16 mouse cellular contexts compared by ENCODE assay signal in the genomic region with DNA sequence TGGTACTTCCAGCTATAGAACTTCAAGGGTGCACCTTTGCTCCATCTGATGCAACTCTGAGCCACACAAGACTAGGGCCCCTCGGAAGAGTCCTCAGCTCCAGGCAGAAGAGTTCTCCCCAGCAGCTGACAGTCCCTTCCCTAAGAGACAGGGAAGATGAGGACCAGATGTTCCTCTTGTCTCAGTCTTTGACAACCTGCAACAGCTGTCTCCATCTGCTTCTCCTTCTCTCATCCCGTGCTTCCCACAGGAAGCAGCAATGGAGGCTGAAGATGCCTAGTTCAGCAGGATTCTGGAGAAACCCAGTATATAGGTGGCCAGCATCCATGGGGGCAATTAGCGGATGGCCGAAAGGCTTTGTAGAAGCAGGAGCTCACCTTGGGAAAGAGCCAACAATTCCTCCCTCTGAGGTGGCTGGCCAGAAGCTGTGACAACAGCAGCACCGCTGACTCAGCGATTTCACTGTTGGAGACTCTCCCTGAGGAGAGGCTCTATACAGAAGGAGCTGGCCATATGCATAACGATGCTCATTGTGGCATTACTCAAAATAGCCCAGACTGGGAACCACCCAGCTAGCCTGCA. TPM values are rescaled to one million over a fixed set of nuclear protein-coding genes. Genes with fewer than 3 reads are reported as not detected.
DNase-seq lines count a peak whose midpoint lies in the region; ATAC-seq and TF ChIP-seq lines count a peak whose summit lies in the region.
"Had no signal": no experiment of that assay in that cellular context is flagged by ENCODE, and none has a peak within 500 bp of the region (broad histone marks: within the 10 kb centered on the region; RNA-seq: fewer than 3 reads in every experiment).

No protein-coding gene starts in this region.

- no peaks in the 10 kb centered on the region for H3K36me3 ChIP-seq in hindbrain, postnatal 0 days (ENCODE audit: insufficient read depth, low read length)
- H3K36me3 ChIP-seq in hindbrain, embryonic 10.5 days = no peaks in the 10 kb centered on the region
- H3K36me3 ChIP-seq in hindbrain, embryonic 16.5 days (ENCODE audit: control insufficient read depth, insufficient read depth, low read length) = no peaks in the 10 kb centered on the region
- H3K36me3 ChIP-seq: embryonic facial prominence, embryonic 12.5 days; forebrain, embryonic 10.5 days; kidney, embryonic 15.5 days; limb, embryonic 13.5 days; lung, embryonic 15.5 days had no signal

- ATAC-seq in hindbrain, postnatal 0 days = no peak
- no peak for ATAC-seq in hindbrain, embryonic 16.5 days

- no peak overlapping the region for H3K27ac ChIP-seq in hindbrain, postnatal 0 days
- no peak overlapping the region for H3K27ac ChIP-seq in hindbrain, embryonic 10.5 days
- H3K27ac ChIP-seq in hindbrain, embryonic 16.5 days (ENCODE audit: low read depth, low read length) = no peak overlapping the region
- H3K27ac ChIP-seq: embryonic facial prominence, embryonic 12.5 days; forebrain, embryonic 10.5 days; hindbrain, embryonic 14.5 days; kidney, embryonic 15.5 days; limb, embryonic 13.5 days; lung, embryonic 15.5 days had no signal

- H3K27me3 ChIP-seq in hindbrain, postnatal 0 days (ENCODE audit: insufficient read depth, low read length) = peaks cover 20% of the 10 kb centered on the region
- H3K27me3 ChIP-seq in hindbrain, embryonic 10.5 days (ENCODE audit: insufficient read depth, poor library complexity, severe bottlenecking) = peaks cover 48% of the 10 kb centered on the region
- H3K27me3 ChIP-seq in hindbrain, embryonic 16.5 days (replicated peaks; ENCODE audit: control insufficient read depth, insufficient read depth, low read length) = peaks cover 13% of the 10 kb centered on the region

- no peaks in the 10 kb centered on the region for H3K4me1 ChIP-seq in hindbrain, postnatal 0 days (ENCODE audit: insufficient read depth, low read length)
- peaks cover 4% of the 10 kb centered on the region for H3K4me1 ChIP-seq in hindbrain, embryonic 10.5 days (replicated peaks)
- peaks cover under 1% of the 10 kb centered on the region; the same call in 1 of the 2 replicates for H3K4me1 ChIP-seq in hindbrain, embryonic 16.5 days (ENCODE audit: control insufficient read depth, insufficient read depth, low read depth, low read length)

- H3K4me3 ChIP-seq in hindbrain, postnatal 0 days (ENCODE audit: low read length) = no peak overlapping the region
- H3K4me3 ChIP-seq in hindbrain, embryonic 10.5 days = no peak overlapping the region
- H3K4me3 ChIP-seq in hindbrain, embryonic 16.5 days (ENCODE audit: low read length) = no peak overlapping the region
- H3K4me3 ChIP-seq: embryonic facial prominence, embryonic 12.5 days; forebrain, embryonic 10.5 days; kidney, embryonic 15.5 days; limb, embryonic 13.5 days; lung, embryonic 15.5 days had no signal

- DNase-seq in hindbrain, postnatal 0 days (ENCODE audit: low spot score) = peak; percentile 11
- no peak for DNase-seq in hindbrain, embryonic 10.5 days (ENCODE audit: low spot score)
- peak; percentile 44 to 52 for DNase-seq in right cerebral cortex, postnatal 10 days (ENCODE audit: low spot score in 2 of 2)
- DNase-seq in right cerebral cortex, postnatal 36 days (ENCODE audit: low spot score in 2 of 2) = no peak
- peak; percentile 74 for DNase-seq in cerebellum, adult 9-10 months
- no peak for DNase-seq in thymus, postnatal 10 days (ENCODE audit: low spot score in 2 of 2)
- DNase-seq: adrenal gland, postnatal 14 days had no signal

- WGBS in hindbrain, postnatal 0 days = 60% methylated on average over 7 of the region's 7 CpGs
- 82% methylated on average over 7 of the region's 7 CpGs for WGBS in hindbrain, embryonic 10.5 days
- 72% methylated on average over 7 of the region's 7 CpGs for WGBS in hindbrain, embryonic 16.5 days

- H3K9ac ChIP-seq in hindbrain, postnatal 0 days (replicated peaks; ENCODE audit: low read length) = no peak overlapping the region
- H3K9ac ChIP-seq in hindbrain, embryonic 16.5 days (ENCODE audit: low read depth, low read length) = no peak overlapping the region
- H3K9ac ChIP-seq: embryonic facial prominence, embryonic 12.5 days; hindbrain, embryonic 14.5 days; kidney, embryonic 15.5 days; limb, embryonic 13.5 days; lung, embryonic 15.5 days had no signal

- H3K4me2 ChIP-seq in hindbrain, postnatal 0 days (ENCODE audit: low read depth, low read length) = no peak overlapping the region
- H3K4me2 ChIP-seq in hindbrain, embryonic 16.5 days (ENCODE audit: low read length) = no peak overlapping the region
- H3K4me2 ChIP-seq: embryonic facial prominence, embryonic 12.5 days; hindbrain, embryonic 14.5 days; kidney, embryonic 15.5 days; limb, embryonic 13.5 days; lung, embryonic 15.5 days had no signal

- no peak for TF ChIP-seq CTCF in hindbrain, postnatal 0 days (IDR thresholded peaks at IDR 0.05; ENCODE audit: low read depth)

- no peaks in the 10 kb centered on the region for H3K9me3 ChIP-seq in hindbrain, postnatal 0 days (ENCODE audit: low read length)
- no peaks in the 10 kb centered on the region for H3K9me3 ChIP-seq in hindbrain, embryonic 10.5 days
- H3K9me3 ChIP-seq in hindbrain, embryonic 16.5 days (ENCODE audit: control insufficient read depth, low read length) = no peaks in the 10 kb centered on the region
- H3K9me3 ChIP-seq: embryonic facial prominence, embryonic 12.5 days; forebrain, embryonic 10.5 days; kidney, embryonic 15.5 days; limb, embryonic 13.5 days; lung, embryonic 15.5 days had no signal

RNA-seq across cellular contexts. Expression of a gene that starts 6.2 kb away (rescaled TPM):
- 12.8 and 19.5 TPM in 2 replicates for total RNA-seq in hindbrain, postnatal 0 days (2014; rRNA removed)
- 2.5 and 2.6 TPM in 2 replicates for polyA plus RNA-seq in hindbrain, postnatal 0 days (2015; fragmentation: Nextera tagmentation; extraction: Ambion mirVana)
- 0.12 and 0.19 TPM in 2 replicates for polyA plus RNA-seq in hindbrain, embryonic 10.5 days (2016; fragmentation: Nextera tagmentation; extraction: Ambion mirVana)
- polyA plus RNA-seq in hindbrain, embryonic 16.5 days (2015; fragmentation: Nextera tagmentation; extraction: Ambion mirVana) = 0.74 and 1.1 TPM in 2 replicates
- total RNA-seq: gastrocnemius, adult 18-20 months had no signal
- polyA plus RNA-seq: heart, embryonic 14.5 days; kidney, embryonic 15.5 days; limb, embryonic 13.5 days had no signal

Comparison
In these comparisons a context has a peak if more than half of its experiments do, and no peak if none do; other contexts are left out.
1. DNase-seq: peak in hindbrain, postnatal 0 days (single experiment), right cerebral cortex, postnatal 10 days (2 of 2) and cerebellum, adult 9-10 months (single experiment); none in hindbrain, embryonic 10.5 days (single experiment), right cerebral cortex, postnatal 36 days (0 of 2) and thymus, postnatal 10 days (0 of 2).